Mouse (Mus musculus) bone marrow, adult 2 months (tissue): Measurements from ENCODE around the gene Selenot.

Experiments used
- CTCF ChIP-seq: fragments of 200-500 bp; IDR thresholded peaks from 2 replicates; pipeline ENCODE4 v1.5.1; 2011; ENCODE audit warnings: low read length, control low read depth; ENCODE audit not compliant: control insufficient read depth, insufficient read depth
- POLR2A ChIP-seq: fragments of 200-500 bp; IDR thresholded peaks from 2 replicates; pipeline ENCODE4 v1.6.1; 2011; ENCODE audit warnings: low read depth, mild to moderate bottlenecking, control low read depth, low read length, borderline replicate concordance; ENCODE audit not compliant: control insufficient read depth

GRCm38 (mm10) chr3:58593623-58594022, 17.2 kb downstream of the Selenot start:
- TF ChIP-seq POLR2A, result no peak
- no peak for TF ChIP-seq CTCF
